Mouse (Mus musculus) intestine, embryonic 16.5 days (tissue): ENCODE measurements around the gene Ston1. TPM values are rescaled to one million over a fixed set of nuclear protein-coding genes. Genes with fewer than 3 reads are reported as not detected.

ENCODE experiments used
- ATAC-seq: fragments of 200-750 bp; cut with Nextera tagmentation; 2 replicates; pipeline ENCODE4 v1.8.0; 2017; ENCODE audit warnings: moderate TSS enrichment, moderate library complexity
- H3K27ac ChIP-seq: fragments of 300-500 bp; sonication (generic); 2 replicates; pipeline ENCODE4 v1.5.1; 2014; ENCODE audit warnings: mild to moderate bottlenecking, low read length
- H3K27me3 ChIP-seq: fragments of 300-500 bp; sonication (generic); replicated peaks from 2 replicates; pipeline ENCODE4 v1.6.1; 2014; ENCODE audit warnings: low read length, control low read depth, mixed read lengths; ENCODE audit not compliant: control insufficient read depth, insufficient read depth
- H3K36me3 ChIP-seq: fragments of 300-500 bp; sonication (generic); 2 replicates; pipeline ENCODE4 v1.6.1; 2014; ENCODE audit warnings: low read length, control low read depth; ENCODE audit not compliant: control insufficient read depth, insufficient read depth
- H3K4me1 ChIP-seq: fragments of 300-500 bp; sonication (generic); 2 replicates; pipeline ENCODE4 v1.6.1; 2014; ENCODE audit warnings: low read length, control low read depth, mixed read lengths; ENCODE audit not compliant: control insufficient read depth, insufficient read depth
- H3K4me2 ChIP-seq: fragments of 300-500 bp; sonication (generic); 2 replicates; pipeline ENCODE4 v1.6.1; 2014; ENCODE audit warnings: low read depth, low read length, control low read depth
- H3K4me3 ChIP-seq: fragments of 300-500 bp; sonication (generic); 2 replicates; pipeline ENCODE4 v1.5.1; 2014; ENCODE audit warnings: mild to moderate bottlenecking, low read length
- H3K9ac ChIP-seq: fragments of 300-500 bp; sonication (generic); 2 replicates; pipeline ENCODE4 v1.6.1; 2014; ENCODE audit warnings: low read depth, low read length
- H3K9me3 ChIP-seq: fragments of 300-500 bp; sonication (generic); 2 replicates; pipeline ENCODE4 v1.6.1; 2016; ENCODE audit warnings: low read length, control low read depth; ENCODE audit not compliant: control insufficient read depth
- whole genome bisulfite sequencing: fragments of 180-500 bp; shearing (Covaris S2); extraction: QIAGEN DNeasy Blood & Tissue Kit; methylation state at CpG from one replicate; pipeline ENCODE4 v1.1.7; 2014; 5-methylcytosine and 5-hydroxymethylcytosine counted together
- polyA plus RNA-seq: library from polyadenylated mRNA; unstranded; fragments of >200 nt; fragmentation: Nextera tagmentation; extraction: Ambion mirVana; gene quantifications from 2 replicates; pipeline ENCODE4 v1.2.1, GENCODE M21; 2015

The Ston1 gene
- polyA plus RNA-seq, 1 experiment from 2014 or later, result 4.3 TPM

GRCm38 (mm10) chr17:88627150-88627549 lies 29.7 kb downstream of the Ston1 start:
- H3K27me3 ChIP-seq, result no peaks in the 10 kb centered on the region
- WGBS, result 39% methylated on average over 7 of the region's 7 CpGs
- no peaks in the 10 kb centered on the region for H3K36me3 ChIP-seq
- H3K4me3 ChIP-seq, result peak overlapping the region; percentile 33
- peaks cover 51% of the 10 kb centered on the region for H3K4me1 ChIP-seq
- peak overlapping the region; percentile 78 for H3K27ac ChIP-seq
- H3K9me3 ChIP-seq, result no peaks in the 10 kb centered on the region
- ATAC-seq, result peak; percentile 72
- peak overlapping the region; percentile 55 for H3K9ac ChIP-seq
- peak overlapping the region; percentile 30 for H3K4me2 ChIP-seq

GRCm38 (mm10) chr17:88628676-88629380 lies 31.3 kb downstream of the Ston1 start:
- 27% methylated on average over 10 of the region's 10 CpGs for WGBS
- Histone ChIP-seq H3K4me1 (peaks cover 54% of the 10 kb centered on the region), H3K4me3 (peak overlapping the region; percentile 21), H3K9ac (peak overlapping the region; percentile 57; the same call in 1 of the 2 replicates), H3K4me2 (peak overlapping the region; percentile 37), H3K27ac (peak overlapping the region; percentile 97), H3K27me3 (no peaks in the 10 kb centered on the region), H3K36me3 (no peaks in the 10 kb centered on the region), H3K9me3 (no peaks in the 10 kb centered on the region)
- peak; percentile 45 for ATAC-seq

DNA sequence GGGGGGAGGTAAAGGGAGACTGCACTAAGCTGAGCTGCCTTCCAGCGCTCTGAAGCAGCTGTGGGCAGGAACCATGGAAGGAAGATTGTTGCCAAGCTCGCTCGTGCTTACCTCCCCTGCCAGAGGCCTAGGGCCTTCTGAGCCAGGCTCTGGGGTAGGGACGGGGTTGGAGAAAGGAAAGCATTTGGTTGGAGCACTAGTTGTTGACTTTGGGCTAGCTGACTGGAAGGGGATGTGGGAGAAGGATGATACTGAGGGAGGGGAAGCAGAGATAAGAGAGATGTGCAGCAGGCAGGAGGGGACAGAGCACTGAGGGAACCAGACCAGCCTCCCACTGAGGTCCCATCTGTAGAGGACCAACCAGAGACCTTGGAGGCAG lies 31.9 kb downstream of the Ston1 start:
- no peaks in the 10 kb centered on the region for H3K9me3 ChIP-seq
- ATAC-seq, result peak; percentile 53
- 11% methylated on average over 4 of the region's 4 CpGs for WGBS
- H3K36me3 ChIP-seq, result no peaks in the 10 kb centered on the region
- H3K4me1 ChIP-seq, result peaks cover 54% of the 10 kb centered on the region
- peak overlapping the region; percentile 21 for H3K4me3 ChIP-seq
- H3K27ac ChIP-seq, result peak overlapping the region; percentile 97
- H3K27me3 ChIP-seq, result no peaks in the 10 kb centered on the region
- H3K4me2 ChIP-seq, result peak overlapping the region; percentile 37
- peak overlapping the region; percentile 57 for H3K9ac ChIP-seq

DNA sequence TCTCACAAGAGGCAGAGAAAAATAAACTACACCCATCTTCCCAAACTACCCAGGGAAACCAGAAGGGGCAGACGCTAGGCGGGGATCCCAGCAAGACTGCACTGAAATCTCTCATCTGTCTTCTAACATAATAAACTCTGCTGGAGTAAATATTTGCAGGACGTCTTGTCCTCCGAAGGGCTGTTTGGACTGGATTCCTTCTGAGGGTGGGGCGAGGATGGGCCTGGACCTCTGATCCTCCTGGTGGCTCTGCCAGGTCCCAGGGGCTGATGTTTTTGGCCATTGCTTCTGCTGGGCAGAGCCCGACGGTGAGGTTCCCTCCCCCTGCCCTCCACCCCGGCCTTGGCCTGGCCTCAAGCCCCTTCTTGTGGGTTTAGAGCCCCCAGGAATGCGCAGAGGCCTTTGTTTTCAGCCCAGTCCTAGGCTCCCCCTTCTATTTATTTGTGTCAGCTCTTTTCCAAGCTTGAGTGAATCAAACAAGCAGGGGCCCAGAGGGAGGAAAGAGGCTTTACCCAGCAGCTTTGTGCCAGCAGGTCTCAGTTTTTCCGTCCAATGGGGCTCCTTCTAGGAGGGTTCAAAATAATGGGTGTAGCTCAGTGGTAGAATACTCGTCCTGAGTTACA lies 32.6 kb downstream of the Ston1 start:
- peak; percentile 63 for ATAC-seq
- Histone ChIP-seq H3K36me3 (no peaks in the 10 kb centered on the region), H3K9ac (peak overlapping the region; percentile 61), H3K27me3 (no peaks in the 10 kb centered on the region), H3K27ac (peak overlapping the region; percentile 97), H3K4me1 (peaks cover 54% of the 10 kb centered on the region), H3K4me3 (peak overlapping the region; percentile 21), H3K9me3 (no peaks in the 10 kb centered on the region), H3K4me2 (peak overlapping the region; percentile 37)
- 11% methylated on average over 11 of the region's 11 CpGs for WGBS

DNA sequence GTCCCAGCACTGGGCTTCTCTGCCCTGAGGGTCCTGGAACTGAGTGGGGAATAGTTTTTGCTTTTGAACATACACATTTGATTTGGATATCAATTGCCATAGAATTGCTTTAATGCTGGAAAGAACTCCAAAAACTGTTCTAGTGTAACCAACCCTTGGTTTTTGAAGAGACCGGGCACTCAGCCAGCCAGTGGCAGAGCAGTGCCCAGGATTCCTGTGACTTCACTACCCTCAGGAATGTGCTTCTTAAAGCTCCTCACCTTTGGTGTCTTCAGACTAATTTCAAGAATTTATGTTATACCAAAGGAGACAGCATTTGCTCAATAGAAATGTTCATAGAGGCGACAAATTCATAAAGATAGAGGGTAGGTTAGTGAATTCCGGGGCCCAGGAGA lies 33.1 kb downstream of the Ston1 start:
- Histone ChIP-seq H3K27me3 (no peaks in the 10 kb centered on the region), H3K9me3 (no peaks in the 10 kb centered on the region), H3K4me1 (peaks cover 51% of the 10 kb centered on the region), H3K4me3 (no peak overlapping the region), H3K4me2 (peak overlapping the region; percentile 37), H3K9ac (peak overlapping the region; percentile 61), H3K27ac (peak overlapping the region; percentile 97), H3K36me3 (0 out of 2 replicates have a peak, but pooled peaks cover 2% of the 10 kb centered on the region)
- ATAC-seq, result no peak
- WGBS, result 65% methylated on average over 3 of the region's 3 CpGs

DNA sequence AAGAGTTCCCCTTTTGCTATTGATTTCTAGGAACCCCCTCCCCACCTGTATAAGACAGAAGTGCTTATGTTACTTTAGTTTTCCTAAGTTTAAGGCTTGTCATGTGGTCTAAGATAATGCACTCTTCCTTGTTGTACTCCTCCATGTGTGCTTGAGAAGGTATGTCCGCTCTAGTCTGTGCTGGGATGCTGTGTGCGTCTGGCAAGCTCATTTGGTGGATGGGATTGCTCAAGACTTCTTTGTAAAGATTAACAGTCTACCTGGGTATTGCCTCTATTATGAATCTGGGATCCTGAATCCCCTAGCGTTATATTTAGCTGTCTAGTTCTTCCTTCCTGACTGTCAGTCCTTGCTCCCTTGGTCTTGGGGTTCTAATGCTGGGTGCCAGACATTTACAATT lies 35.1 kb downstream of the Ston1 start:
- no peak overlapping the region for H3K4me2 ChIP-seq
- WGBS, result 86% methylated on average over 3 of the region's 3 CpGs
- ATAC-seq, result no peak

DNA sequence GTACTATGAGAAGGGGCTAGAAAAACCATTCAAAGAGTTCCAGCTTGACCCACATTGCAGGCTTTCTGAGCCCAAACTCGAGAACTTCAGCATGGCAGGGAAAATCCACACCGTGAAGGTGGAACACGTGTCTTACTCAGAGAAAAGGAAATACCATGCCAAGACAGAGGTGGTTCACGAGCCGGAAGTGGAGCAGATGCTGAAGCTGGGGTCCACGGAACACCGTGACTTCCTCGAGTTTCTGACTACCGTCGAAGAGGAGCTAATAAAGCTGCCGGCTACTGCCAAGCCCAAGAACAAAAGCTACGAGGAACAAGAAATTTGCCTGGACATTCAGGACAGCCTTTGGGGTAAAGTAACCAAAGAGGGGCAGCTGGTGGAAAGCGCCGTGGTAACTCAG lies 38.6 kb downstream of the Ston1 start:
- no peak for ATAC-seq
- Histone ChIP-seq H3K9me3 (no peaks in the 10 kb centered on the region), H3K27ac (no peak overlapping the region), H3K9ac (no peak overlapping the region), H3K36me3 (0 out of 2 replicates have a peak, but pooled peaks cover 6% of the 10 kb centered on the region), H3K4me2 (no peak overlapping the region), H3K27me3 (no peaks in the 10 kb centered on the region), H3K4me1 (peaks cover 5% of the 10 kb centered on the region), H3K4me3 (no peak overlapping the region)
- WGBS, result 87% methylated on average over 14 of the region's 14 CpGs

More for the DNA sequence above, 35.1 kb downstream of the Ston1 start:
- no peak overlapping the region for H3K4me3 ChIP-seq
- H3K9ac ChIP-seq, result no peak overlapping the region
- 0 out of 2 replicates have a peak, but pooled peaks cover 6% of the 10 kb centered on the region for H3K36me3 ChIP-seq
- no peaks in the 10 kb centered on the region for H3K9me3 ChIP-seq
- peaks cover 32% of the 10 kb centered on the region for H3K4me1 ChIP-seq
- no peaks in the 10 kb centered on the region for H3K27me3 ChIP-seq
- H3K27ac ChIP-seq, result no peak overlapping the region

GRCm38 (mm10) chr17:88636587-88636986 lies 39.1 kb downstream of the Ston1 start:
- no peak overlapping the region for H3K4me2 ChIP-seq
- ATAC-seq, result no peak
- H3K9ac ChIP-seq, result no peak overlapping the region

GRCm38 (mm10) chr17:88641012-88641411 lies 43.5 kb downstream of the Ston1 start:
- no peaks in the 10 kb centered on the region for H3K4me1 ChIP-seq
- ATAC-seq, result peak; percentile 60; the same call in 1 of the 2 replicates
- H3K9me3 ChIP-seq, result no peaks in the 10 kb centered on the region
- H3K4me2 ChIP-seq, result no peak overlapping the region
- WGBS, result 24% methylated on average over 6 of the region's 6 CpGs
- no peak overlapping the region for H3K9ac ChIP-seq
- H3K4me3 ChIP-seq, result no peak overlapping the region
- no peak overlapping the region for H3K27ac ChIP-seq
- H3K36me3 ChIP-seq, result peaks cover 3% of the 10 kb centered on the region; the same call in 1 of the 2 replicates
- no peaks in the 10 kb centered on the region for H3K27me3 ChIP-seq

More at GRCm38 (mm10) chr17:88636587-88636986, 39.1 kb downstream of the Ston1 start:
- Histone ChIP-seq H3K27me3 (no peaks in the 10 kb centered on the region), H3K36me3 (0 out of 2 replicates have a peak, but pooled peaks cover 6% of the 10 kb centered on the region), H3K4me3 (no peak overlapping the region), H3K4me1 (peaks cover 3% of the 10 kb centered on the region), H3K9me3 (no peaks in the 10 kb centered on the region), H3K27ac (no peak overlapping the region)
- 46% methylated on average over 12 of the region's 12 CpGs for WGBS
